Mouse (Mus musculus) intestine, postnatal 0 days (tissue): ENCODE data around the gene 1110059E24Rik. TPM values are rescaled to one million over a fixed set of nuclear protein-coding genes. Genes with fewer than 3 reads are reported as not detected.
A peak's percentile ranks its signal among the peaks of the same experiment; 100 is the strongest.

ENCODE experiments used
- ATAC-seq: fragments of 200-750 bp; cut with Nextera tagmentation; 2 replicates; pipeline ENCODE4 v1.8.0; 2017; ENCODE audit warnings: mild to moderate bottlenecking, moderate TSS enrichment, moderate library complexity
- H3K27ac ChIP-seq: fragments of 300-500 bp; sonication (generic); 2 replicates; pipeline ENCODE4 v1.5.1; 2014; ENCODE audit warnings: mild to moderate bottlenecking, low read depth, low read length, moderate library complexity
- H3K27me3 ChIP-seq: fragments of 300-500 bp; sonication (generic); replicated peaks from 2 replicates; pipeline ENCODE4 v1.6.1; 2014; ENCODE audit warnings: low read length, mixed read lengths; ENCODE audit not compliant: control insufficient read depth, insufficient read depth
- H3K36me3 ChIP-seq: fragments of 300-500 bp; sonication (generic); 2 replicates; pipeline ENCODE4 v1.6.1; 2014; ENCODE audit warnings: mild to moderate bottlenecking, moderate library complexity; ENCODE audit not compliant: control insufficient read depth, insufficient read depth
- H3K4me1 ChIP-seq: fragments of 300-500 bp; sonication (generic); replicated peaks from 2 replicates; pipeline ENCODE4 v1.6.1; 2014; ENCODE audit warnings: antibody characterized with exemption, low read length, mixed read lengths; ENCODE audit not compliant: control insufficient read depth, insufficient read depth
- H3K4me2 ChIP-seq: fragments of 300-500 bp; sonication (generic); replicated peaks from 2 replicates; pipeline ENCODE4 v1.6.1; 2014; ENCODE audit warnings: low read depth, mild to moderate bottlenecking, moderate library complexity
- H3K4me3 ChIP-seq: fragments of 300-500 bp; sonication (generic); 2 replicates; pipeline ENCODE4 v1.5.1; 2014; ENCODE audit warnings: low read depth, low read length
- H3K9ac ChIP-seq: fragments of 300-500 bp; sonication (generic); 2 replicates; pipeline ENCODE4 v1.6.1; 2014; ENCODE audit warnings: mild to moderate bottlenecking, low read depth, low read length
- H3K9me3 ChIP-seq: fragments of 300-500 bp; sonication (generic); 2 replicates; pipeline ENCODE4 v1.6.1; 2016; ENCODE audit warnings: mixed run types; ENCODE audit not compliant: control insufficient read depth
- CTCF ChIP-seq: sonication (generic); IDR thresholded peaks from 2 replicates; pipeline ENCODE4 v1.5.1; 2016; ENCODE audit warnings: low read depth, mild to moderate bottlenecking, control low read depth, antibody characterized with exemption, moderate library complexity
- WGBS: fragments of 180-500 bp; shearing (Covaris S2); extraction: QIAGEN DNeasy Blood & Tissue Kit; methylation state at CpG from one replicate; pipeline ENCODE4 v1.1.7; 2014; 5-methylcytosine and 5-hydroxymethylcytosine counted together
- polyA plus RNA-seq: library from polyadenylated mRNA; unstranded; fragments of >200 nt; fragmentation: Nextera tagmentation; extraction: Ambion mirVana; gene quantifications from 2 replicates; pipeline ENCODE4 v1.2.1, GENCODE M21; 2015

Gene 1110059E24Rik
- polyA plus RNA-seq, 1 experiment from 2014 or later = 46.5 TPM

GRCm38 (mm10) chr19:21571986-21572385, 80.8 kb downstream of the 1110059E24Rik start:
- no peak overlapping the region for H3K9ac ChIP-seq
- TF ChIP-seq CTCF = no peak
- WGBS = 55% methylated on average over 7 of the region's 7 CpGs
- H3K27me3 ChIP-seq = no peaks in the 10 kb centered on the region
- no peaks in the 10 kb centered on the region for H3K4me1 ChIP-seq
- ATAC-seq = no peak
- H3K9me3 ChIP-seq = no peaks in the 10 kb centered on the region
- no peak overlapping the region for H3K4me3 ChIP-seq
- no peaks in the 10 kb centered on the region for H3K36me3 ChIP-seq
- H3K4me2 ChIP-seq = 0 out of 2 replicates have a peak overlapping the region, but pooled peaks have one; percentile 3
- no peak overlapping the region for H3K27ac ChIP-seq

GRCm38 (mm10) chr19:21571223-21571980, 81.4 kb downstream of the 1110059E24Rik start:
- no peak overlapping the region for H3K9ac ChIP-seq
- peak; percentile 91 for TF ChIP-seq CTCF
- 37% methylated on average over 16 of the region's 16 CpGs for WGBS
- no peaks in the 10 kb centered on the region for H3K9me3 ChIP-seq
- no peaks in the 10 kb centered on the region for H3K36me3 ChIP-seq
- no peaks in the 10 kb centered on the region for H3K27me3 ChIP-seq
- no peaks in the 10 kb centered on the region for H3K4me1 ChIP-seq
- H3K4me3 ChIP-seq = no peak overlapping the region
- 0 out of 2 replicates have a peak overlapping the region, but pooled peaks have one; percentile 3 for H3K4me2 ChIP-seq
- ATAC-seq = peak; percentile 52; the same call in 1 of the 2 replicates
- H3K27ac ChIP-seq = no peak overlapping the region

- H3K9ac ChIP-seq = no peak overlapping the region
- no peak for ATAC-seq
- H3K36me3 ChIP-seq = no peaks in the 10 kb centered on the region
- H3K9me3 ChIP-seq = no peaks in the 10 kb centered on the region
- H3K4me3 ChIP-seq = no peak overlapping the region
- no peaks in the 10 kb centered on the region for H3K27me3 ChIP-seq
- H3K27ac ChIP-seq = no peak overlapping the region
- TF ChIP-seq CTCF = no peak
- no peaks in the 10 kb centered on the region for H3K4me1 ChIP-seq
- H3K4me2 ChIP-seq = no peak overlapping the region
- WGBS = 59% methylated on average over 8 of the region's 8 CpGs
Observed at GRCm38 (mm10) chr19:21570778-21571177, 82.0 kb downstream of the 1110059E24Rik start.

GRCm38 (mm10) chr19:21568528-21569185, 84.1 kb downstream of the 1110059E24Rik start:
- Histone ChIP-seq H3K9ac (no peak overlapping the region), H3K4me1 (no peaks in the 10 kb centered on the region), H3K27me3 (no peaks in the 10 kb centered on the region), H3K4me2 (no peak overlapping the region), H3K36me3 (no peaks in the 10 kb centered on the region), H3K4me3 (no peak overlapping the region), H3K27ac (no peak overlapping the region), H3K9me3 (no peaks in the 10 kb centered on the region)
- 68% methylated on average over 3 of the region's 3 CpGs for WGBS
- ATAC-seq = peak; percentile 41; the same call in 1 of the 2 replicates
- TF ChIP-seq CTCF = no peak

GRCm38 (mm10) chr19:21567933-21568332, 84.8 kb downstream of the 1110059E24Rik start:
- Histone ChIP-seq H3K36me3 (no peaks in the 10 kb centered on the region), H3K9me3 (no peaks in the 10 kb centered on the region), H3K9ac (no peak overlapping the region), H3K4me2 (no peak overlapping the region), H3K27me3 (no peaks in the 10 kb centered on the region), H3K27ac (no peak overlapping the region), H3K4me1 (no peaks in the 10 kb centered on the region), H3K4me3 (no peak overlapping the region)
- WGBS = 83% methylated on average over 3 of the region's 3 CpGs
- TF ChIP-seq CTCF = no peak
- ATAC-seq = no peak

- no peaks in the 10 kb centered on the region for H3K9me3 ChIP-seq
- no peak for ATAC-seq
Observed at GRCm38 (mm10) chr19:21566484-21566883, 86.3 kb downstream of the 1110059E24Rik start.

More at GRCm38 (mm10) chr19:21566484-21566883, 86.3 kb downstream of the 1110059E24Rik start:
- WGBS = 86% methylated on average over 5 of the region's 5 CpGs
- no peaks in the 10 kb centered on the region for H3K4me1 ChIP-seq
- no peak overlapping the region for H3K4me2 ChIP-seq
- H3K36me3 ChIP-seq = no peaks in the 10 kb centered on the region
- no peak for TF ChIP-seq CTCF
- no peak overlapping the region for H3K27ac ChIP-seq
- no peak overlapping the region for H3K4me3 ChIP-seq
- no peak overlapping the region for H3K9ac ChIP-seq
- no peaks in the 10 kb centered on the region for H3K27me3 ChIP-seq
